Mouse (Mus musculus) small intestine, adult 2 months (tissue): Measurements from ENCODE around the gene Tnrc18. TPM values are rescaled to one million over a fixed set of nuclear protein-coding genes. Genes with fewer than 3 reads are reported as not detected.

Experiments used
- H3K27ac ChIP-seq: fragments of 200-500 bp; 2 replicates; pipeline ENCODE4 v1.5.1; 2012; ENCODE audit warnings: low read depth, low read length, control low read depth, inconsistent platforms; ENCODE audit not compliant: insufficient read depth
- H3K27me3 ChIP-seq: fragments of 200-500 bp; 2 replicates; pipeline ENCODE4 v1.6.1; 2012; ENCODE audit warnings: mild to moderate bottlenecking, moderate library complexity, low read length, inconsistent platforms; ENCODE audit not compliant: control insufficient read depth, insufficient read depth
- H3K36me3 ChIP-seq: fragments of 200-500 bp; 2 replicates; pipeline ENCODE4 v1.6.1; 2012; ENCODE audit warnings: mild to moderate bottlenecking, low read length, control low read depth, inconsistent platforms; ENCODE audit not compliant: control insufficient read depth, insufficient read depth
- H3K4me1 ChIP-seq: fragments of 200-500 bp; 2 replicates; pipeline ENCODE4 v1.6.1; 2012; ENCODE audit warnings: low read length, inconsistent platforms, mixed read lengths; ENCODE audit not compliant: control insufficient read depth, insufficient read depth, insufficient read length
- H3K4me3 ChIP-seq: fragments of 200-500 bp; 2 replicates; pipeline ENCODE4 v1.5.1; 2012; ENCODE audit warnings: low read depth, mild to moderate bottlenecking, control low read depth, inconsistent platforms, low read length, moderate library complexity
- CTCF ChIP-seq: fragments of 200-500 bp; IDR thresholded peaks from 2 replicates; pipeline ENCODE4 v1.5.1; 2012; ENCODE audit warnings: low read depth, mild to moderate bottlenecking, control low read depth, inconsistent platforms, low read length, moderate library complexity, mixed read lengths; ENCODE audit not compliant: insufficient replicate concordance, insufficient read length; ENCODE audit errors: extremely low read depth
- POLR2A ChIP-seq: fragments of 200-500 bp; IDR thresholded peaks from 2 replicates; pipeline ENCODE4 v1.6.1; 2012; ENCODE audit warnings: low read depth, mild to moderate bottlenecking, control low read depth, inconsistent platforms, low read length, moderate library complexity
- WGBS: fragments of 180-500 bp; shearing (Covaris S2); methylation state at CpG from one replicate; pipeline ENCODE4 v1.1.7; 2018; 5-methylcytosine and 5-hydroxymethylcytosine counted together
- polyA plus RNA-seq: library from polyadenylated mRNA; depleted of rRNA; stranded (reverse); fragments of >200 nt; gene quantifications from 2 replicates; pipeline ENCODE4 v1.2.3, GENCODE M21; 2012

Tnrc18 gene
- polyA plus RNA-seq, 1 experiment = 108 TPM

DNA sequence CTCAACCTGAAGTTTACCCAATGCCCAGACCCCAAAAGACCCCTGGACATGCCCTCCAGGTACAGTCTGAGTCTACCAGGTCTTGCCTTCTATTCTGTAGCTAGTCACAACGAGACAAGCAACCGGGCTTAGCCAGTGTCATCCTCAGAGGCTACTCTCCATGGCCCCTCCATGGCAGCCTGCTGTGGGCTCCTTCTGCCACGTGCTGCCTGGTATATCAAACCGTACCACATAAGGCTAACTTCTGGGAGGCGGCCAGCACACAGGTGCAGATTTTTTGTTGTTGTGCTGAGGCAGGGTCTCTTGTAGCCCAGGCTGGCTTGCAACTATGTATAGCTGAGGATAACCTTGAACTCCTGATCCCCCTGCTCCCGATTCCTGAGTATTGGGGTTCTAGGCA is 101.4 kb downstream of the Tnrc18 start:
- H3K4me1 ChIP-seq = no peaks in the 10 kb centered on the region
- no peak overlapping the region for H3K4me3 ChIP-seq
- WGBS = 76% methylated on average over 6 of the region's 6 CpGs
- no peak overlapping the region for H3K27ac ChIP-seq
- no peak for TF ChIP-seq CTCF
- no peak for TF ChIP-seq POLR2A
- H3K27me3 ChIP-seq = no peaks in the 10 kb centered on the region
- H3K36me3 ChIP-seq = no peaks in the 10 kb centered on the region

- H3K27ac ChIP-seq = no peak overlapping the region
- no peaks in the 10 kb centered on the region for H3K4me1 ChIP-seq
- no peak overlapping the region for H3K4me3 ChIP-seq
- no peaks in the 10 kb centered on the region for H3K27me3 ChIP-seq
- WGBS = 80% methylated on average over 9 of the region's 9 CpGs
- no peaks in the 10 kb centered on the region for H3K36me3 ChIP-seq
- TF ChIP-seq CTCF (no peak), POLR2A (no peak)
Measured at GRCm38 (mm10) chr5:142715059-142715458, 102.4 kb downstream of the Tnrc18 start.

GRCm38 (mm10) chr5:142713966-142714365 is 103.5 kb downstream of the Tnrc18 start:
- 70% methylated on average over 10 of the region's 10 CpGs for WGBS
- no peaks in the 10 kb centered on the region for H3K4me1 ChIP-seq
- no peak overlapping the region for H3K4me3 ChIP-seq
- no peak overlapping the region for H3K27ac ChIP-seq
- TF ChIP-seq CTCF = no peak
- TF ChIP-seq POLR2A = no peak
- no peaks in the 10 kb centered on the region for H3K27me3 ChIP-seq
- no peaks in the 10 kb centered on the region for H3K36me3 ChIP-seq

DNA sequence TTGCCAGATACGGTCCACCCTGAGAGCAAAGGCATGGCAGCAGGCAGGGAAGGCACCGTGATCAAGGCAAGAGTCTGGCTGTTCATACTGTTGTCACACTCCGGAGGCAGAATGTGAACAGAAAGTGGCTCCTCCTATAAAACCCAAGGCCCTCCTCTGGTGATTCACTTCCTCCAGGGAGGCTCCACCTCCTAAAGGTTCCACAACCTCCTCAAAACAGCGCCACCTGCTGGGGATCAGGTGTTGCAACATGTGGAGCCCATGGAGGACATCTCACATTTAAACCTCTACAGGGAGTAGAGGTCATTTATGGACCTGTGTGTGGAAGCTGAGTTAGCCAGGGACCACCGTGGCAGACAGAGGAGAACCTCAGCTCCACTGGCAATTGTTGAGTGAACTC is 105.1 kb downstream of the Tnrc18 start:
- Histone ChIP-seq H3K4me3 (no peak overlapping the region), H3K36me3 (no peaks in the 10 kb centered on the region), H3K27me3 (no peaks in the 10 kb centered on the region), H3K4me1 (no peaks in the 10 kb centered on the region), H3K27ac (no peak overlapping the region)
- TF ChIP-seq POLR2A (no peak), CTCF (no peak)
- WGBS = 85% methylated on average over 5 of the region's 5 CpGs

GRCm38 (mm10) chr5:142709436-142709835 is 108.0 kb downstream of the Tnrc18 start:
- no peak overlapping the region for H3K4me3 ChIP-seq
- WGBS = 36% methylated on average over 7 of the region's 7 CpGs
- H3K27me3 ChIP-seq = no peaks in the 10 kb centered on the region
- H3K36me3 ChIP-seq = no peaks in the 10 kb centered on the region
- TF ChIP-seq POLR2A (no peak), CTCF (no peak)
- no peaks in the 10 kb centered on the region for H3K4me1 ChIP-seq
- H3K27ac ChIP-seq = no peak overlapping the region

- TF ChIP-seq POLR2A (no peak), CTCF (no peak)
- WGBS = 81% methylated on average over 5 of the region's 5 CpGs
- H3K36me3 ChIP-seq = no peaks in the 10 kb centered on the region
- H3K4me1 ChIP-seq = no peaks in the 10 kb centered on the region
- no peak overlapping the region for H3K27ac ChIP-seq
- H3K4me3 ChIP-seq = no peak overlapping the region
- peaks cover 10% of the 10 kb centered on the region; the same call in 1 of the 2 replicates for H3K27me3 ChIP-seq
Measured at GRCm38 (mm10) chr5:142707709-142708108, 109.8 kb downstream of the Tnrc18 start.

- TF ChIP-seq CTCF = no peak
- TF ChIP-seq POLR2A = no peak
- Histone ChIP-seq H3K36me3 (no peaks in the 10 kb centered on the region), H3K27me3 (peaks cover 24% of the 10 kb centered on the region; the same call in 1 of the 2 replicates), H3K4me3 (no peak overlapping the region), H3K4me1 (peaks cover 10% of the 10 kb centered on the region), H3K27ac (no peak overlapping the region)
- whole genome bisulfite sequencing = 81% methylated on average over 10 of the region's 10 CpGs
Measured at GRCm38 (mm10) chr5:142703569-142703968, 113.9 kb downstream of the Tnrc18 start.

DNA sequence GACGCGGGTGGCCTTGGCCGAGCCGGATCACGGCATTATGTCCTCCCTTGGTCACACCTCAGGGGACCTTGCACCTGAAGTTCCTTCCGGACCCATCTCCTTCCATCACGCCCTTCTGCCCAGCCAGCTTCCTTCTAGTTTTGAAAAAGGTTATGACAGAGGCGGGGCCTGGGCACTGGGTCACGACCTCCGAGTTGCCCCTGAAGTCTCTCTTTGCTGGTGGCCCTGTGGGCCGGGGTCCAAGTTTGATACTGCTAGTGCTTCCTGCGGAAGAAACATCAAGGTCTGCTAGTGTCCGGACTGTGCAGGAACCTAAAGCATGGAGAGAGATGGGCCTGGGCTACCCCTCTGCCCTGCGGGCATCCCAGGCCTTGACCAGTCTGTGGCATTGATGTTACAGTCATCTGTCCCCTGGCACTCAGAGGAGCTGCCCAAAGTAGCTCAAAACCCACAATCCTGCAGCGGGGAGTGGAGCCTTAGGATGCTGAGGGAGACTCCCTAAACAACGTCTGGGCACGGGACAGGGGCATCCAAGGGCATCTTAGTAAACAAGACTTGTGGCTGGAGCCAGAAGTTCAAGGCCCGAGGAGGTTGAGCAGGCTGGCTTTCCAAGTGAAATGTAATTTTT is 114.8 kb downstream of the Tnrc18 start:
- TF ChIP-seq CTCF = no peak
- TF ChIP-seq POLR2A = no peak
- peaks cover 24% of the 10 kb centered on the region; the same call in 1 of the 2 replicates for H3K27me3 ChIP-seq
- 18% methylated on average over 18 of the region's 18 CpGs for WGBS

More for the DNA sequence above, 114.8 kb downstream of the Tnrc18 start:
- no peaks in the 10 kb centered on the region for H3K36me3 ChIP-seq
- no peak overlapping the region for H3K27ac ChIP-seq
- peaks cover 10% of the 10 kb centered on the region for H3K4me1 ChIP-seq
- peak overlapping the region; percentile 67 for H3K4me3 ChIP-seq
